Mouse (Mus musculus): ENCODE measurements at regions not wholly inside any gene's neighbourhood (a gene's known extent, or its start where the extent isn't known, plus 50 kb on each side); places are given as distances from the start of the nearest gene placed in this dataset.
"Not testable (repeated sequence)": the region's sequence is repeated elsewhere in the genome, so short reads cannot be mapped to it uniquely, and the experiment has no call there.

GRCm38 (mm10) chr9:31621553-31621952 is 157.3 kb upstream of the Tmem45b start:
- TF ChIP-seq POLR2A (IDR thresholded peaks at IDR 0.05; ENCODE audit: control insufficient read depth, low read depth, low read length); CTCF (IDR thresholded peaks at IDR 0.05; ENCODE audit: control insufficient read depth, insufficient read depth, insufficient replicate concordance, low read depth, low read length): not testable (repeated sequence)
